In genomic region chr11:48351349-48352023, GRCm38 (mm10) we compare ENCODE assay signal across 27 mouse cellular contexts.
DNase-seq lines count a peak whose midpoint lies in the region; ATAC-seq and TF ChIP-seq lines count a peak whose summit lies in the region.
"Had no signal": no experiment of that assay in that cellular context is flagged by ENCODE, and none has a peak within 500 bp of the region (broad histone marks: within the 10 kb centered on the region; RNA-seq: fewer than 3 reads in every experiment).

No protein-coding gene starts in this region.

- ATAC-seq in hindbrain, embryonic 14.5 days (ENCODE audit: low FRiP score) = peak; percentile 34; the same call in 1 of the 2 replicates
- ATAC-seq in neural tube, embryonic 13.5 days (ENCODE audit: low read depth) = peak; percentile 82
- ATAC-seq in hindbrain, postnatal 0 days = no peak
- ATAC-seq: forebrain, embryonic 15.5 days; intestine, embryonic 15.5 days; Patski had no signal

- 0 out of 2 replicates have a peak overlapping the region, but pooled peaks have one; percentile 34 for H3K27ac ChIP-seq in hindbrain, embryonic 14.5 days
- H3K27ac ChIP-seq in hindbrain, embryonic 10.5 days = no peak overlapping the region
- peak overlapping the region; percentile 71 for H3K27ac ChIP-seq in neural tube, embryonic 13.5 days (replicated peaks)
- no peak overlapping the region for H3K27ac ChIP-seq in hindbrain, postnatal 0 days
- H3K27ac ChIP-seq: embryonic facial prominence, embryonic 10.5 days; embryonic facial prominence, embryonic 13.5 days; forebrain, embryonic 12.5 days; forebrain, embryonic 15.5 days; intestine, embryonic 15.5 days had no signal

- H3K4me2 ChIP-seq in hindbrain, embryonic 14.5 days (replicated peaks) = no peak overlapping the region
- no peak overlapping the region for H3K4me2 ChIP-seq in neural tube, embryonic 13.5 days
- no peak overlapping the region for H3K4me2 ChIP-seq in hindbrain, postnatal 0 days (ENCODE audit: low read depth, low read length)
- H3K4me2 ChIP-seq: embryonic facial prominence, embryonic 13.5 days; forebrain, embryonic 12.5 days; forebrain, embryonic 15.5 days; heart, embryonic 11.5 days; intestine, embryonic 15.5 days had no signal

- TF ChIP-seq CTCF in hindbrain, postnatal 0 days (IDR thresholded peaks at IDR 0.05; ENCODE audit: low read depth) = no peak

- no peaks in the 10 kb centered on the region for H3K27me3 ChIP-seq in hindbrain, embryonic 14.5 days (ENCODE audit: control insufficient read depth, insufficient read depth, low read length)
- no peaks in the 10 kb centered on the region for H3K27me3 ChIP-seq in hindbrain, embryonic 10.5 days (ENCODE audit: insufficient read depth, poor library complexity, severe bottlenecking)
- H3K27me3 ChIP-seq in neural tube, embryonic 13.5 days = no peaks in the 10 kb centered on the region
- no peaks in the 10 kb centered on the region for H3K27me3 ChIP-seq in hindbrain, postnatal 0 days (ENCODE audit: insufficient read depth, low read length)
- H3K27me3 ChIP-seq: CH12.LX; embryonic facial prominence, embryonic 13.5 days; forebrain, embryonic 12.5 days; forebrain, embryonic 15.5 days; intestine, embryonic 15.5 days; Patski had no signal

- DNase-seq in hindbrain, embryonic 14.5 days (ENCODE audit: low spot score) = peak; percentile 26
- DNase-seq in hindbrain, embryonic 10.5 days (ENCODE audit: low spot score) = no peak
- DNase-seq in neural tube, embryonic 10.5 days (ENCODE audit: extremely low spot score, low spot score) = no peak
- DNase-seq in hindbrain, postnatal 0 days (ENCODE audit: low spot score) = peak; percentile 5
- DNase-seq in heart, adult 11 months = no peak
- no peak for DNase-seq in embryo, embryonic 10 days (ENCODE audit: low spot score)
- DNase-seq: adrenal gland, postnatal 10 days; adrenal gland, postnatal 36 days; B cell, adult 2 months; cerebellum, adult 11 months; cerebellum, adult 2 months; cerebellum, adult 9-11 months; cerebellum, postnatal 25 days; embryo, embryonic 11 days; gastrocnemius, postnatal 10 days; gastrocnemius, postnatal 36 days had no signal

- no peaks in the 10 kb centered on the region for H3K36me3 ChIP-seq in hindbrain, embryonic 14.5 days (replicated peaks; ENCODE audit: control insufficient read depth, insufficient read depth)
- no peaks in the 10 kb centered on the region for H3K36me3 ChIP-seq in hindbrain, embryonic 10.5 days
- H3K36me3 ChIP-seq in neural tube, embryonic 13.5 days = no peaks in the 10 kb centered on the region
- H3K36me3 ChIP-seq in hindbrain, postnatal 0 days (ENCODE audit: insufficient read depth, low read length) = no peaks in the 10 kb centered on the region
- H3K36me3 ChIP-seq: embryonic facial prominence, embryonic 10.5 days; embryonic facial prominence, embryonic 13.5 days; forebrain, embryonic 12.5 days; forebrain, embryonic 15.5 days; G1E; intestine, embryonic 15.5 days had no signal

- no peak overlapping the region for H3K4me3 ChIP-seq in hindbrain, embryonic 14.5 days (replicated peaks; ENCODE audit: low read length)
- H3K4me3 ChIP-seq in hindbrain, embryonic 10.5 days = no peak overlapping the region
- no peak overlapping the region for H3K4me3 ChIP-seq in neural tube, embryonic 13.5 days
- H3K4me3 ChIP-seq in hindbrain, postnatal 0 days (ENCODE audit: low read length) = no peak overlapping the region
- H3K4me3 ChIP-seq: embryonic facial prominence, embryonic 10.5 days; embryonic facial prominence, embryonic 13.5 days; erythroblast, embryonic 14.5 days; forebrain, embryonic 12.5 days; forebrain, embryonic 15.5 days; intestine, embryonic 15.5 days had no signal

- no peaks in the 10 kb centered on the region for H3K9me3 ChIP-seq in hindbrain, embryonic 14.5 days (ENCODE audit: control insufficient read depth, low read length)
- H3K9me3 ChIP-seq in hindbrain, embryonic 10.5 days = no peaks in the 10 kb centered on the region
- no peaks in the 10 kb centered on the region for H3K9me3 ChIP-seq in neural tube, embryonic 13.5 days
- H3K9me3 ChIP-seq in hindbrain, postnatal 0 days (ENCODE audit: low read length) = no peaks in the 10 kb centered on the region
- H3K9me3 ChIP-seq: embryonic facial prominence, embryonic 10.5 days; embryonic facial prominence, embryonic 13.5 days; forebrain, embryonic 12.5 days; forebrain, embryonic 15.5 days; G1E; intestine, embryonic 15.5 days had no signal

- no peaks in the 10 kb centered on the region for H3K4me1 ChIP-seq in hindbrain, embryonic 14.5 days (replicated peaks; ENCODE audit: control insufficient read depth, insufficient read depth, low read length)
- H3K4me1 ChIP-seq in hindbrain, embryonic 10.5 days (replicated peaks) = no peaks in the 10 kb centered on the region
- peaks cover 2% of the 10 kb centered on the region; the same call in 1 of the 2 replicates for H3K4me1 ChIP-seq in neural tube, embryonic 13.5 days (replicated peaks)
- H3K4me1 ChIP-seq in hindbrain, postnatal 0 days (ENCODE audit: insufficient read depth, low read length) = no peaks in the 10 kb centered on the region
- H3K4me1 ChIP-seq: embryonic facial prominence, embryonic 10.5 days; embryonic facial prominence, embryonic 13.5 days; forebrain, embryonic 12.5 days; forebrain, embryonic 15.5 days; intestine, embryonic 15.5 days had no signal

- no peak overlapping the region for H3K9ac ChIP-seq in hindbrain, embryonic 14.5 days
- no peak overlapping the region for H3K9ac ChIP-seq in neural tube, embryonic 13.5 days
- H3K9ac ChIP-seq in hindbrain, postnatal 0 days (replicated peaks; ENCODE audit: low read length) = no peak overlapping the region
- H3K9ac ChIP-seq: embryonic facial prominence, embryonic 13.5 days; forebrain, embryonic 12.5 days; forebrain, embryonic 15.5 days; intestine, embryonic 15.5 days had no signal

- 68% methylated on average over 4 of the region's 4 CpGs for WGBS in hindbrain, embryonic 14.5 days
- 80% methylated on average over 4 of the region's 4 CpGs for WGBS in hindbrain, embryonic 10.5 days
- 58% methylated on average over 4 of the region's 4 CpGs for WGBS in neural tube, embryonic 13.5 days
- 53% methylated on average over 4 of the region's 4 CpGs for WGBS in hindbrain, postnatal 0 days

Comparison
In these comparisons a context has a peak if more than half of its experiments do, and no peak if none do; other contexts are left out.
1. DNase-seq: peak in hindbrain, embryonic 14.5 days (single experiment) and hindbrain, postnatal 0 days (single experiment); none in hindbrain, embryonic 10.5 days (single experiment), neural tube, embryonic 10.5 days (single experiment), heart, adult 11 months (single experiment) and embryo, embryonic 10 days (single experiment).
2. H3K27ac ChIP-seq: peak in hindbrain, embryonic 14.5 days (single experiment) and neural tube, embryonic 13.5 days (single experiment); none in hindbrain, embryonic 10.5 days (single experiment) and hindbrain, postnatal 0 days (single experiment).